Mouse (Mus musculus) T-cell, adult 2 months (primary cell): ENCODE data around the gene Strap.

Source experiments
- DNase-seq: peaks from one replicate; pipeline ENCODE4 v3.0.0; 2022; ENCODE audit warnings: low spot score

Strap gene

GRCm38 (mm10) chr6:137776981-137777380, 42.1 kb downstream of the Strap start:
- no peak for DNase-seq

- DNase-seq: no peak
Observed at GRCm38 (mm10) chr6:137783899-137784637, 49.2 kb downstream of the Strap start.

GRCm38 (mm10) chr6:137788976-137789590, 54.2 kb downstream of the Strap start:
- DNase-seq: no peak

- no peak for DNase-seq
Observed at GRCm38 (mm10) chr6:137789658-137790057, 54.8 kb downstream of the Strap start.

- DNase-seq: no peak
Observed at GRCm38 (mm10) chr6:137795494-137795893, 60.6 kb downstream of the Strap start.

GRCm38 (mm10) chr6:137796596-137797567, 62.0 kb downstream of the Strap start:
- no peak for DNase-seq

- DNase-seq: no peak
Observed at GRCm38 (mm10) chr6:137799253-137799652, 64.4 kb downstream of the Strap start.
